Comparison of ENCODE assay signal across 8 mouse cellular contexts in genomic region chr4:127251963-127252585, GRCm38 (mm10). TPM values are rescaled to one million over a fixed set of nuclear protein-coding genes. Genes with fewer than 3 reads are reported as not detected.
DNase-seq lines count a peak whose midpoint lies in the region; ATAC-seq lines count a peak whose summit lies in the region.

No protein-coding gene starts in this region.

- no peaks in the 10 kb centered on the region for H3K27me3 ChIP-seq in midbrain, embryonic 14.5 days (ENCODE audit: control insufficient read depth, insufficient read depth, low read length)
- H3K27me3 ChIP-seq in midbrain, embryonic 16.5 days (ENCODE audit: control insufficient read depth, insufficient read depth, low read depth, low read length) = no peaks in the 10 kb centered on the region
- H3K27me3 ChIP-seq in kidney, embryonic 15.5 days = 0 out of 2 replicates have a peak, but pooled peaks cover 7% of the 10 kb centered on the region

- no peaks in the 10 kb centered on the region for H3K4me1 ChIP-seq in midbrain, embryonic 14.5 days (ENCODE audit: control insufficient read depth, insufficient read depth, low read length)
- H3K4me1 ChIP-seq in midbrain, embryonic 16.5 days (ENCODE audit: control insufficient read depth, insufficient read depth, low read length) = no peaks in the 10 kb centered on the region
- peaks cover 11% of the 10 kb centered on the region for H3K4me1 ChIP-seq in kidney, embryonic 15.5 days

- 58% methylated on average over 22 of the region's 22 CpGs for WGBS in midbrain, embryonic 14.5 days
- 57% methylated on average over 22 of the region's 22 CpGs for WGBS in midbrain, embryonic 16.5 days
- WGBS in kidney, embryonic 15.5 days = 56% methylated on average over 22 of the region's 22 CpGs

- H3K4me2 ChIP-seq in midbrain, embryonic 14.5 days (ENCODE audit: low read length) = no peak overlapping the region
- H3K4me2 ChIP-seq in midbrain, embryonic 16.5 days (ENCODE audit: low read length) = no peak overlapping the region
- 0 out of 2 replicates have a peak overlapping the region, but pooled peaks have one; percentile 7 for H3K4me2 ChIP-seq in kidney, embryonic 15.5 days

- peak; percentile 47 for DNase-seq in midbrain, embryonic 14.5 days
- peak; percentile 99 for DNase-seq in heart, adult 11 months
- DNase-seq in lung, postnatal 14 days = peak; percentile 83
- no peak for DNase-seq in thymus, postnatal 36 days

- H3K9ac ChIP-seq in midbrain, embryonic 14.5 days (replicated peaks; ENCODE audit: low read length) = no peak overlapping the region
- H3K9ac ChIP-seq in midbrain, embryonic 16.5 days (ENCODE audit: low read depth, low read length) = no peak overlapping the region
- no peak overlapping the region for H3K9ac ChIP-seq in kidney, embryonic 15.5 days

- no peak overlapping the region for H3K4me3 ChIP-seq in midbrain, embryonic 14.5 days (replicated peaks; ENCODE audit: low read depth, low read length)
- no peak overlapping the region for H3K4me3 ChIP-seq in midbrain, embryonic 16.5 days (ENCODE audit: low read depth, low read length)
- no peak overlapping the region for H3K4me3 ChIP-seq in kidney, embryonic 15.5 days (replicated peaks)

- ATAC-seq in midbrain, embryonic 14.5 days (ENCODE audit: low FRiP score, low TSS enrichment) = no peak
- ATAC-seq in midbrain, embryonic 16.5 days = no peak
- 0 out of 2 replicates have a peak, but pooled peaks have one; percentile 34 for ATAC-seq in cerebellum, adult (ENCODE audit: insufficient number of reproducible peaks, low FRiP score, low TSS enrichment)
- no peak for ATAC-seq in kidney, embryonic 15.5 days (replicated peaks; ENCODE audit: low FRiP score)
- ATAC-seq in monocyte, adult 5-6 weeks (replicated peaks; ENCODE audit: insufficient number of reproducible peaks, low FRiP score, low TSS enrichment, poor library complexity, severe bottlenecking) = no peak

- no peaks in the 10 kb centered on the region for H3K9me3 ChIP-seq in midbrain, embryonic 14.5 days (ENCODE audit: control insufficient read depth, low read length)
- no peaks in the 10 kb centered on the region for H3K9me3 ChIP-seq in midbrain, embryonic 16.5 days (replicated peaks; ENCODE audit: control insufficient read depth, low read length, poor library complexity, severe bottlenecking)
- no peaks in the 10 kb centered on the region for H3K9me3 ChIP-seq in kidney, embryonic 15.5 days (replicated peaks)

- H3K36me3 ChIP-seq in midbrain, embryonic 14.5 days (ENCODE audit: control insufficient read depth, insufficient read depth, low read length) = peaks cover 21% of the 10 kb centered on the region
- 0 out of 2 replicates have a peak, but pooled peaks cover 4% of the 10 kb centered on the region for H3K36me3 ChIP-seq in midbrain, embryonic 16.5 days (ENCODE audit: control insufficient read depth, insufficient read depth, low read length)
- H3K36me3 ChIP-seq in kidney, embryonic 15.5 days = peaks cover 22% of the 10 kb centered on the region

- H3K27ac ChIP-seq in midbrain, embryonic 14.5 days (replicated peaks; ENCODE audit: low read depth, low read length) = no peak overlapping the region
- H3K27ac ChIP-seq in midbrain, embryonic 16.5 days (ENCODE audit: low read length) = no peak overlapping the region
- 0 out of 2 replicates have a peak overlapping the region, but pooled peaks have one; percentile 14 for H3K27ac ChIP-seq in kidney, embryonic 15.5 days

RNA-seq across cellular contexts. Expression of gene Smim12, which starts 8.5 kb away (rescaled TPM):
- 43.0 and 52.2 TPM in 2 replicates for polyA plus RNA-seq in midbrain, embryonic 14.5 days (2014; fragmentation: Nextera tagmentation; extraction: Ambion mirVana)
- 42.0 and 44.8 TPM in 2 replicates for polyA plus RNA-seq in midbrain, embryonic 16.5 days (2015; fragmentation: Nextera tagmentation; extraction: Ambion mirVana)
- polyA plus RNA-seq in kidney, embryonic 15.5 days (2015; fragmentation: Nextera tagmentation; extraction: Ambion mirVana) = 65.6 and 66.3 TPM in 2 replicates
- 32.2 to 42.3 TPM (median 32.9 TPM) in 3 replicates for total RNA-seq in monocyte, adult 5-6 weeks (2017)

Comparison
In these comparisons a context has a peak if more than half of its experiments do, and no peak if none do; other contexts are left out.
1. DNase-seq: peak in midbrain, embryonic 14.5 days (single experiment), heart, adult 11 months (single experiment) and lung, postnatal 14 days (single experiment); none in thymus, postnatal 36 days (0 of 2).